Mouse (Mus musculus): Measurements from ENCODE around the gene Eif4e1b.

Gene Eif4e1b

DNA sequence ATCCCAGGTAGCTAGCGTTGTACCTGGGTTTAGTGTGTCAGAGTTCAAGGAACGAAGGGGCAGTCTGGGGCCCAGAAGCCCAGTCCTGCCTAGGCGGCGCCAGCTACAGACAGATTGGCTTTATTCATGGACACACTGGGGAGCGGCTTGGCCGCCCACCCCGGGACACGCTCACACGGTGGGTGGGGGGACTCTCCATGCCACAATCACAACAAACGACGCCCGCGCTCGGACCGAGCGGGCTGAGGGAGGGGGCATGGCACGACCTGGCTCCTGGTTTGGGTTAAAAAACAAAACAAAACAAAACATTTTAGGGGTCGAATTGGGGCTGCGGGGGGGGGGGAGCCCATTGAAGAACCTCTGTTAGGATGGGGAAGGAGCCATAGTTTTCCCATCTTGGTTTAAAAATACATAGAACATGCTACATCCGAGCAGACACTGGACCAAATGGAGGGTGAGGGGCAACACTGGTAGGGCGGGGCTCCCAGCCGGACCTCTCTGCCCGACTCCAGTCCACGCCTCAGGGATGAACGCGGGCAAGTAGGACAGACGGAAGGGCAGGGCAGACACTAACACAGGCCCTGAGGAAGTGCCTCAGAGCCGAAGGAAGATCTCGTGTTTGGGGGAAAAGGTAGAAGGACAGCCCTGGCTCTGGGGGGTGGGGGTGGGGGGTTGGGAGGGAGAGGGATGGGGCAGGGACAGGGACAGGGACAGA, 24.9 kb upstream of the Eif4e1b start:
- DNase-seq (ENCODE audit: inconsistent age in 2 of 2, low spot score in 1 of 2) = no peak

DNA sequence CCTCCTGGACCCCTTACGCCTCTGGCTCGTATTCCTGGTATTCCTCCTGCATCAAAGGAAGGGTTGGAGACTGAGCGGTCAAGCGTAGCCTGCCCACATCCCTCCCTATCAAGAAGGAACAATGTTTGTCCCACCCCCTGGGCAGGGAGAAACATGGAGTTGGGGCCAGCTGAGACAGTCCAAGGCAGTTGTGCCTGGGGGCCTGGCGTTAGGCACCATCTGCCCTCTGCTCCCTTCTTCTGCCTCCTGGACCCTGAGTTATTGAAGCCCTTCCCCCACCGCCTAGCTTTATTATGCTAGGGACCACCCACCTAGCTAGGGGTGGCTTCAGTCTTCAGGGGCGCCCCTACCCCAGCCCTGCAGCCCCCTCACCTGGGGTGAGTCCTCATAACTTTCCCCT, 24.3 kb upstream of the Eif4e1b start:
- DNase-seq (ENCODE audit: inconsistent age in 2 of 2, low spot score in 1 of 2) = no peak

DNA sequence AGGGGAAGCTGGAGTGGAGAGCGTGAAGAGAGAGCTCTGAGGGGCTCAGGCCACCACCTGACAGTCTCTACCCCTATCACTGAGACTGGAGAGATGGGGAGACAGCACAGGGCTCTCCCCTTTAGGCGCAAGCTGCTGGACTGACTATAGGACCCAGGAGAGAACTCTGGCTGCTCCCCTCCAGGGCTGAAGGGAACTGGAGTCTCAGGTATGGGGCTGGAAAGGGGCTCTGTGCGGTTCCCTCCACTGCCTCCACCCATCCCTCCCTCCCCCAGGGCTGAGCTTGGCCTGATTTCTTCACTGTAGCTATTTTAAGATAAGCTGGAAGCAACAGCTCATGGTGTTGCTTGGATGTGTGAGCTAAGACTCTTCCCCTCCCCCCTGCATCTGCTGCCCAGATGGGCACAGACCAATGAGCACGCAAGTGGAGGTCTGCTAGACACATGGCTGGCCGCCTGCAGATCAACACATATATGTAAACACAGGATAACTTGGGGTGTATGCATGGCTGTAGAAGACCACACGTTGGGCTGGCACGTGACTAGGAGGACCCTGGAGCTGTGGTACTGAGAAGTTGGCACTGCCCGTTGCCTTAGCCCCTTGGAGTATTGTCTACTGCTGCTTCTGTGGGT, 23.5 kb upstream of the Eif4e1b start:
- no peak for DNase-seq (ENCODE audit: inconsistent age in 2 of 2, low spot score in 1 of 2)

DNA sequence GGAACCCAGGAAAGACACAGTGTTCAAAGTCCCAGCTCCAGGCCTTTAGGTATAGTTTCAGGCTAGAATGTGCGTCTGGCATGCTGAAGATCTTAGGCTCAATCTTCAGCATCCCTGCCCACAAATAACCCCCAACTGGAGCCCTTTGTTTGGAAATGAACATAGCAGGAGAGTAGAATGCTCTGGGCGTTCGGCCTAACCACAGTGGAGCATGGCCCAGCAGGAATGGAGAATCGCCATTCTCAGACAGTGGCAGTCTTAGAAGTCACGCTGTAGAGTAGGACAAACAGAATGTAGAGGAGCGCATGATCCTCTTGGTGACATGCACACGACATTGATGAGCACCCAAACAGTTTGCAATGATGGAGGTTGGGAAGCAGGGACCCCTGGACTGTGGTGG, 22.9 kb upstream of the Eif4e1b start:
- DNase-seq (ENCODE audit: inconsistent age in 2 of 2, low spot score in 1 of 2) = no peak

DNA sequence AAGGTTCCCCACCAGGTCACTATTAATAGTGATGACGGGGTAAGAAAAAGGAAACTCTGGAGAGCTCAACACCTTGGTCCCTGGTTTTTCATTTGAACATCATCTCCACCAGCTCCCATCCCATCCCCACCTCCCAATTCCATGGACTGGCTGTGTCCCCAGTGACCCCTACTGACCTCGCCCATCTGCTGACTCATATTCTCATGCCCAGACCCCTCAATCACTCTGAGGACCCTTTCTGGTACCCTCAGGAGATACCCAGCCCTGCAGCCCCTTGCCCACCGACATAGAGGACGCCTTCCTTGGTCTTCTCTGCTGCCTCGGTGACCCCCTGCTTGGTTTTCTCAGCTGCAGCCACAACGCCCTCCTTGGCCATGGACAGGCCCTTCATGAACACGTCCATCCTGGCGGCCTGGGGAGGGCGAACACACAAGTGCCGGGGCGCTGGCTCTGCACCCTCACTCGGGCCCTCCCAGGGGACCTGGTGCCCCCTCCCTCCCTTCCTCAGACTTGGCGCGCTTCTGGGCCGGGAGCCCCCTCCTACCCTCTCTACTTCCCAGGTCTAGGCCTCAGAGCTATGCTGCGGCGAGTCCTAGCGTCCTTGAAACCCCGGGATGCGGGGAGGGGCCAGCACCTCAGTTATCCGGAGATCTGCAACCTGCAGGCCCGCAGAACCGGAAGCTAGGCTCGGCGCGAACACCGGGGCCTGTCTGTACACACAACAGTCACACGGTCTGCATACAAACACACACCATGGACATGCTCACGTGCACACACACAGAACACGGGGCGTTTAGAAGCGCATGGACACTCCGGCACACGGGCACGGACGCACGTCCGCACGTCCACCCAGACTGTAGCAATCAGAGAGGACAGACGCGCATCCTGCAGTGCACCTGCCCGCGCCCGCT, 18.3 kb upstream of the Eif4e1b start:
- no peak for DNase-seq (ENCODE audit: inconsistent age in 2 of 2, low spot score in 1 of 2)

DNA sequence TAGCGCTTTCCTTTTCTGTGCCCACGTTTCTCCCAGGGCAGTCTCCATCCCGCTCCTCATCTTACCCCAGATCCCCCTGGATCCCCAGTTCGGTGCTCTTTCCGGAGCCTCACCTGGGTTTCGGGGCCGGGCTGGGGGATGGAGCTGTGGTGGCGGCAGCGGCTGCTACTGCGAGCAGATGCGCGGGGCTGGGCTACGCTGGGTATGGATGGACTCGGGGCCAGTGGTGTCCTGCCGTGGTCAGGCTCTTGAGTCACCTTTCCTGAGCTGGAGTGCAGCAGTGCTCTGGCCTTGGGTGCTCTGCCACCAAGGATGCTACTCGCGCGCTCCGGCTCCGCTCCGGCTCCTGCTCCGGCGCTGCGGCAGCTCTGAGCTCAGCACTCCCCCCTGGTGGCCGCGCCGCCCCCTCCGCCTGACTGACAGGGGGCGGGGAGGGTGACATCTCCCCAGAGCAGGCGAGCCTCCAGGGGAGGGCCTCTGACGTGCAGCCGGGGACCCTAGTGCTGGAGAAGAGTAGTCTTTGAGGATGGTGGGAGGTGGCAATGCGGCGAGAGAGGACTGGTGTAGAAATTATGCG, 17.5 kb upstream of the Eif4e1b start, which contains the start of gene Sncb:
Gene Sncb, minus strand, starts transcription at position 404 of the 577 bp plus-strand sequence.
- DNase-seq (ENCODE audit: inconsistent age in 2 of 2, low spot score in 1 of 2) = peak; percentile 67 to 83

DNA sequence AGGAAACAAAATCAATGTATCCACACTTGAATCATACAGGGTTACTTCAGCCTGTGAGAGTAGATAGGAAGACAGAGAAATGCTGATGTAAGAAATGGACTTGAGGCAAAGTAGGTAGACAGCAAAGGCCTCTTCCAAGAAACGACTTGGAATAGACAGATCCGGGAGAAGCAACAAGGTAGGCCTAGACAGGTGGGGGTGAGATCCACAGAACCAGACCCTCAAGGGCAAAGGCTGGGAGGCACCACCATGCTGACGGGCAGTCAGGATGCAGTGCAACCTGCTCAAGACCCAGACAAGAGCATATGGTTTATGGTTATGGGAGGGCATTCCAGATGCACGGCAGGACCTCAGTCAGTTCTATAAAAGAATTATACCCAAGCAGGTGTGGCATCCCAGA, 16.8 kb upstream of the Eif4e1b start:
- no peak for DNase-seq (ENCODE audit: inconsistent age in 2 of 2, low spot score in 1 of 2)

DNA sequence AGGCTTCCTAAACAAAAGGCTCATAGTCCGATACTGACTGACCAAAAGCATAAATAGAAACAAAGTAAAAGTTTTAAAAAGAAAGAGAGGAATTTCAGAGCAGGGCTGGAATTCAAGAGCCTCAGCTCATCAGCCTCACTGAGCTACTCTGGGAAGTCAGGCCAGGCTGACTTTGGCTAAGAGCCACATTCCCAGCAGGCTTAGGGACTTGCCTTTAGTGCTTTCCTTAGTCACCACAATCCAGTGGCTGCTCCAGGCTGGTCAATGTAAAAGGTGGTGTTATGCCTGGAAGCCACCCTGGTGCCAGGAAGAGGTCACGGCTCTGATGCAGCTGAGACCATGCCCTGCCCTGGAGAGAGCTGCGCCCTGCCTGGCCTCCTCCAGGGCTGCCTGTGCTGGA, 3.2 kb upstream of the Eif4e1b start:
- peak in 1 of 2 experiments; percentile 54 for DNase-seq (ENCODE audit: inconsistent age in 2 of 2, low spot score in 1 of 2)

DNA sequence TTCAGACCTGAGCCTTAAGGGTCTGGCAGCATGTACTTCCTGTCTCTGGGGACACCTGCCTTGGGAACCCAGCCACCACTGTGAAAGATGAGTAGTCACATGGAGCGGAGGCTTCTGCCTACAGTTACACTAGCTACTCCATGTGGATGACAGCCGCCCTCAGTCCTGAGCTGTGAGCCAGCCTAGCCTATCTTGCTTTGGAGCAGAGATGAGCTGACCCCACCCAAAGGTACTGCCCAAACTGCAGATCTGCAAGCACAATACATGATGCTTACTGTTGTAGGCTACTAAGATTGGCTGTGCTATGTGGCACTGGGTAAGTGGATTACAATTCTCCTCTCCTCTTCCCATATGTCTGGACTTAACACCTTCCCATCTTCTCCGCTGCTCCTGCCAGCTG, 2.7 kb upstream of the Eif4e1b start:
- no peak for DNase-seq (ENCODE audit: inconsistent age in 2 of 2, low spot score in 1 of 2)

DNA sequence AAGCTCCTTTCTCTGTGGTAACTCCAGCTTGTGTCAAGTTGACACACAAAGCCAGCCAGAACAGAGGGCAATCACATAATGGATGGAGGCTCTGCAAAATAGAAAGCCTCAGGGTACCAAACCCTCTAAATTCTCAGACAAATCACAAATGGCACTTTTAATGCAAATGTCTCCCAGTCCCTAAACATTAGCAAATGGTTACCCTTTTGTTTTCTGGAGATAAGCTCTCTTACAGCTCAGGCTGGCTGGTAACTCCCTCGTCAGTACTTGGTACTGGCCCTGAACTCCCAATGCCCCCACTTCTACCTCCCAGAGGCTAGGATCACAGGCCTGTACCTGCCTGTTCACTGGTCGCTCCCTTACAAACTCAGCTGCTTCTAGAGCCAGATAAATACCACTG, 563 bp upstream of the Eif4e1b start:
- DNase-seq (ENCODE audit: inconsistent age in 2 of 2, low spot score in 1 of 2) = no peak

DNA sequence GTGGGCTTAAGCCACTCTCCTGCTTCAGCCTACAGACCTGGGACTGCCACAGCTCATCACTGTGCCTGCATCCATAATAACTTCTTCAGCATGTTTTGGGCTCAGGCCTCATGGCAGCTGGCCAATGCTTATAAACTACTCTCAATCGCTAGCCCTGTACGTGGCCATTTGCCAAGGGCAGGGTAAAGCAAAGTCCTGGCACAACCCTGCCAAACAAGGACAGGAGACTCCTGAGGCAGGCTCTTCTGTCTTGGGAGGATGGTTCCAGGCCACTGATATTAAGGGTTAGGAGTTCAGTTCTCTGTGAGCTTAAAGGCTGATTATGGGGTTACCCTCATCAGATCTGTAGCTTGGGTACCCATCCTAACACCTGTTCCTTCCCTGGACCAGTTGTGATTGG, 3.8 kb downstream of the Eif4e1b start:
- DNase-seq (ENCODE audit: inconsistent age in 2 of 2, low spot score in 1 of 2) = peak in 1 of 2 experiments; percentile 51

DNA sequence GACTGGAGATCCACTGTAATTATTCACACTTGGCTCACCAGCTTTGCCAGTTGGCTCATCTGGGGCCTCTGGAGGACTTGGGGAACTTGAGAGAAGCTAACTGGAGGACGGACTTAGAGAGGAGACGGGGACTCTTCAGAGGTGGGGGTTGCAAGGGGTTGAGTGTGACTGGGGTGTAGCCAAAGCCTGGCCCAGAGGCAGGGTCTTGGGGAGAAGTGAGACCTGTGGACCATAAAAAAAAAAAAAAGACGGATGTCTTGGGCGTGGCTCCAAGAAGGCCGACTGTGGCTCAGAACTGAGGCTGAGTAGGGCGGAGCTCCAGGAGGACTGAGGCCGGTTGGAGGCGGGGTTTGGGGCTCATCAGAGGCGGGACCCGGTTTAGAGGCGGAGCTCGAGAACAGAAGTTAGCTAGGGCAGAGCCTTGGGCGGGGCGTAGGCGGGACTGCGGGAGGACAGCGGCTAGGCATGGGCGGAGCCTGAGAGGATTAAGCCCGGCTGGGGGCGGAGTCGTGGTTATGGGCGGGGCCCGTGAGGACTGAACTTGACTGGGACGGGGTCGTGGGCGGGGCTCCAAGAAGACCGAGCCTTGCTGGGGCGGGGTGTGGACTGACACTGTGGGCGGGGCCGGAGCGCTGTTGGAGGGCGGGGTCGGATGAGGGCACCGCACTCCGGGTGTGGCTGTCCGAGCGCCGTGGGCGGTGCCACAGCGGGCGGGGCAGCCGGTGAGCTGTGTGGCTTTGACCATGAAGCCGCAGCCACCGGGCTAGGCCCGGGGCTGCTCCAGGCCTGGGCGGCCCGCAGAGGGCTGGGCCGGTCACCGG, 5.2 kb downstream of the Eif4e1b start, which contains the start of gene Tspan17:
Gene Tspan17, plus strand, starts transcription at position 638 of the 821 bp plus-strand sequence.
- peak; percentile 99 to 100 for DNase-seq (ENCODE audit: inconsistent age in 2 of 2, low spot score in 1 of 2)

DNA sequence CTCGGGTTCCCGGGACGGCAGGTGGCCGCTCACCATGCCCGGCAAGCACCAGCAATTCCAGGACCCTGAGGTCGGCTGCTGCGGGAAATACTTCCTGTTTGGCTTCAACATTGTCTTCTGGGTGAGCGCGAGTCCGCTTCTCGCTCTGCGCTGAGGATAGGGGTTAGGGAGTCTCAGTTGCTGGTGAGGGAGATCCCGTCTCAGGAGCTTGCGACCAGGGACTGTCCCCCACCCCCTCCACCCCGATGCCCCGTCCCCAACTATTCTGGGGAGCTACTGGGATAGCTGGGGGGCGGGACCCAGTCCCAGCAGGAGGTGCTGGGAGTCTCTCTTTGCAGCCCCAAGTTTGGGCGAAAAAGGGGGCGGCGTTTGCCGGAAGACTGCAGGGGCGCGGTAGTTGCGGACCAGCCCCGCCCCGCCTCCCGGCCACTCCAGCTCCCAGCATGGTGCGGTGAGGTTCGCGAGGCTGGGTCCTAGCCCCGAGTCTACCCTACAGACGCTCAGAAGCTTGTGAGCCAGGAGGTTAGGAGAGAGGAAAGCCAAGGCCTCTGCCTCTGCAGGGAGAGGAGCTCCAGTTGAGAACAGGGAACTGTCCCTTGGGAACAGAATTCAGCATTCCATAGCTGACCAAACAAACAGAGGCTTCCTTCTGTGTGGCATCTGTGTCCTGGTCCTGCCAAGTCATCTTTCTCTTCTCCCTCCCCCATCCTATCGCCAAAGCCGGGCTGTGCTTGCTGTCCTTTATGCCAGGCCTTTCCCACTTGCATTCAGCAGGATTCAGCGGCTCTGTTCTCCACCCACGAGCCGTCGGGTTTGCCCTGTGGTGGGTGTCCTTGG, 6.0 kb downstream of the Eif4e1b start:
- DNase-seq (ENCODE audit: inconsistent age in 2 of 2, low spot score in 1 of 2) = peak; percentile 78 to 87

DNA sequence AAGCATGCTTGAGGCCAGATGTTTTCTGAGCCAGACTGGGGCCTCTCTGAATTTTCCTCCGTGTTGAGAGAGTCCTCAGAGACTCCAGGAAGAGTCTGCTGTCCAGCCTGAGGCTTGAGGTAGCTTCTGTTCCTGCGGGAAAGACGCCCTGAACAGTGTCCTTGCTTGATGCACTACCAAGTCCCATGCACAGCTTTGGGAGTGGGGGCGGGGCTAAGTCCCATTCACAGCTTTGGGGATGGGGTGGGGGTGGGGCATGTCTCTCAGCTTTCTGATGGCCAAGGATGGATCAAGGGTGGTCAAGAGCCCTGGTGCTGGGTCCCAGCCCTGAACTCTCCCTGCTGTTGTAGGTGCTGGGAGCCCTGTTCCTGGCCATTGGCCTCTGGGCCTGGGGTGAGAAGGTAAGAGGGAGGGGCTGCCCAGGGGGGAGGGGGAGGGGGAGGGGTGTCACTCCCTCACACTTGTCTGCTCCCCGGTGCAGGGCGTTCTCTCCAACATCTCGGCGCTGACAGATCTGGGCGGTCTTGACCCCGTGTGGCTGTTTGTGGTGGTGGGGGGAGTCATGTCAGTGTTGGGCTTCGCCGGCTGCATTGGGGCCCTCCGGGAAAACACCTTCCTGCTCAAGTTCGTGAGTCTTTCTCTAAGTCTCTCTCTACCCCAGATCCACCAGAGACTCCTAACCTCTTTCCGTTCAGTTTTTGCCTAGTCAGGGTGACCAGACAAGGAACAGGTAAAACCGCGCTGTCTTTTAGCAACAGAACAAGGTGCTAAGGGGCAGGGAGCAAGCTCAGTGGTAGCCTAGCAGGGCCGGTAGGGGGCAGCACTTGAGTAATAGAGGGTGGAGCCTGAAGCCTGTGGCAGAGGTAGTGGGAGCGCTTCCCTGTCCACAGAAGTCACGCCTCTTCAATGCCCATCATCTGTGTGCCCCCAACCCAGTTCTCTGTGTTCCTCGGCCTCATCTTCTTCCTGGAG, 8.7 kb downstream of the Eif4e1b start:
- DNase-seq (ENCODE audit: inconsistent age in 2 of 2, low spot score in 1 of 2) = no peak

DNA sequence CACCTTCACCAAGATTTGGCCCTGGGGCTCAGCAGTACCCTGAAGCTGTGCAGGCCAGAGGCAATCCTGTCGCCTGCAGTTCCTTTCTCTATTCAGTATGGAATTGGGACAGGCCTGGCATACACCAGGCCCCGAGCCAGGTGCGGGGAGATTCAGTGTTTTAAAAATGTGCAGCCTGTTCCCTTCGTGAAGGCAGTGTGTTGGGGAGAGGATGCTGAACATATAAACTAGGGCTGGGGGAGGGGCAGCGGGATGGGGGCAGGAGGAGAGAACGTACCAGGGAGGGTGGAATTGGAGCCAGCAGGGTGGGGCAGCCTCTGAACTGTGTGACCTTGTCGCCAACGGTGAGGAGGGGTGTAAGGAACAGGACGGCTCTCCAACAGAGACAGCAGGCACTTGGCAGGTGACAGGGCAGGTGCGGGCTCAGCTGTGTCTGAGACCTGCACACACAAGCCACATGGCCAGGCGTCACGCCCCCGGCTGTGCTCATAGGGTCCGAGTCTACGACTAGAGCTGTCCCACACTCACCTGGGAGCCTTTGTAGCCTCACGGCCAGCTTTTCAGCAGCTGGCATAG, 10.3 kb downstream of the Eif4e1b start:
- DNase-seq (ENCODE audit: inconsistent age in 2 of 2, low spot score in 1 of 2) = no peak

DNA sequence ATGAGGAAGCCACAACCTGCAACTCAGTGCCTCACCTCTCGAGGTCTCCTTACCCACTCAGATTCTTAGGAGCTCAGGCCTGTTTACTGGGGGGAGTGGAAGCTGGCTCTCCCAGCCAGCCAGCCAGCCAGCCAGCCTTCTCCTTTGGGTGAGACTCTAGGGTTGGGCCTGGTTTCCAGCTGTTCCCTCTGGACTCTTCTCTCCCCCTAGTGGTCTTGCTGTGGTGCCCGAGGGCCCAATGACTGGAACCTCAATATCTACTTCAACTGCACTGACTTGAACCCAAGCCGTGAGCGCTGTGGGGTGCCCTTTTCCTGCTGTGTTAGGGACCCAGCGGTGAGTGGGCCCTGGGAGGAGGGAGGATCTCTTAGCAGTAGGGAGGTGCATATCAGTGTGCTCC, 11.0 kb downstream of the Eif4e1b start:
- no peak for DNase-seq (ENCODE audit: inconsistent age in 2 of 2, low spot score in 1 of 2)

DNA sequence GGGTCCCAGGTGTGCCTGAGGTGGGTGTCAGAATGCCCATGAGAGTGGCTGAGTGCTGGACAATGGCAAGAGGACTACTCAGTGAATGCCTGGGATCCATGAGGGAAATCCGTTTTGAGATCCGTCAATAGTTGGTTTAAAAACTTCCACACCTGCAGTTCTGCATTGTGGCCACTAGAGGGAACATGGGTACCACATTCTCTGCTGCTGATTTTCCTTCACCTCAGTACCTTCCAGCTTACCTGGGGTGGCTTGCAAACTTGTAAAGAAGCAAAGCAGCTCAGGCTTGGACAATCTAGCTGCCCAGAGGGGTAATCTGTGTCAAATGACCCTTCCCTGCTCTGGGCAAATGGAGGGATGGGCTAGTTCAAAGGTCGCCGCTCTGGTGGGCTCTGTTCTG, 13.6 kb downstream of the Eif4e1b start:
- peak in 1 of 2 experiments; percentile 72 for DNase-seq (ENCODE audit: inconsistent age in 2 of 2, low spot score in 1 of 2)

Data from adrenal gland, adult (tissue).